Mouse (Mus musculus): ENCODE measurements around the gene Fam172a. TPM values are rescaled to one million over a fixed set of nuclear protein-coding genes. Genes with fewer than 3 reads are reported as not detected.

The Fam172a gene
- total RNA-seq, 2 experiments from 2014 or later, result 19.3 to 40.4 TPM

- no peak for ATAC-seq (ENCODE audit: poor library complexity, severe bottlenecking)
These were observed 476.2 kb downstream of the Fam172a start for GRCm38 (mm10) chr13:78178021-78178420.

DNA sequence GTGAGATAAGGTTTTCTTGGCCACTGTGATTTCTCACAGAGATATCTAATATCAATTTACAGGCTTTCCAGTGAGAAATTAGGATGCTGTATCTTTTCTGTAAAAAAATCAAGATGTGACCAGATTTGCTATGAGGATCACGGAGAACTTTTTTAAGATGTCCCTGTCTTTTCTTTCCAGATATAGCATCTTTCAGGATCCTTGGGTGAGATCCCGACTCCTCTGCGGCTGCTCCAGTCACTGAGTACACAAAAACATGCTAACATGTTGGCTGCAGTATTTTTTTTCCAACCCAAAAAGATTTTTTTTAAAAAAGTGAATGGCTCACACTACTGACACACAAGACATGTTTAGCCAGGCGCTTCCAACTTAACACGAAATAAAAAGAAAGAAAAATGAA lies 476.9 kb downstream of the Fam172a start:
- no peak for ATAC-seq (ENCODE audit: poor library complexity, severe bottlenecking)

GRCm38 (mm10) chr13:78179312-78180097 lies 477.7 kb downstream of the Fam172a start:
- no peak for ATAC-seq (ENCODE audit: poor library complexity, severe bottlenecking)

DNA sequence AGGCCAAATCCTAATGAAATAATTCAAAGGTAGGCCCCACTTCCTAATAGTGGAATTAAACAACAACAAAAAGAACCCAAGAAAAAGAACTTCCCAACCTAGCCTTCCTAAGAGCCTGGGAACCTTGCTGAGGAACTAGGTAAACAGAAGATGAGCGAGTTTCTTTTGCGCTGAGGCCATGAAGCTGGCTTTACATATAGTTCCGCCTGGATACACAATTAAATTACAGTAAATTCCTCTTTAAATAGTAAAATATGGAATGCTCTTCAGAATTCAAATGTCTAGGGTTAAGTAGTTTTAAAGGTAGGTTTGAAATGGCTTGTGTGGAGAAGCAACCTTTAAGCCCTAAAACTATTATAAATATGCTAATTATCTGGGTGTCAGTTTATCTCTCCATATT lies 478.4 kb downstream of the Fam172a start:
- no peak for ATAC-seq (ENCODE audit: poor library complexity, severe bottlenecking)

GRCm38 (mm10) chr13:78181071-78181929 lies 479.5 kb downstream of the Fam172a start:
- ATAC-seq (ENCODE audit: poor library complexity, severe bottlenecking), result no peak

DNA sequence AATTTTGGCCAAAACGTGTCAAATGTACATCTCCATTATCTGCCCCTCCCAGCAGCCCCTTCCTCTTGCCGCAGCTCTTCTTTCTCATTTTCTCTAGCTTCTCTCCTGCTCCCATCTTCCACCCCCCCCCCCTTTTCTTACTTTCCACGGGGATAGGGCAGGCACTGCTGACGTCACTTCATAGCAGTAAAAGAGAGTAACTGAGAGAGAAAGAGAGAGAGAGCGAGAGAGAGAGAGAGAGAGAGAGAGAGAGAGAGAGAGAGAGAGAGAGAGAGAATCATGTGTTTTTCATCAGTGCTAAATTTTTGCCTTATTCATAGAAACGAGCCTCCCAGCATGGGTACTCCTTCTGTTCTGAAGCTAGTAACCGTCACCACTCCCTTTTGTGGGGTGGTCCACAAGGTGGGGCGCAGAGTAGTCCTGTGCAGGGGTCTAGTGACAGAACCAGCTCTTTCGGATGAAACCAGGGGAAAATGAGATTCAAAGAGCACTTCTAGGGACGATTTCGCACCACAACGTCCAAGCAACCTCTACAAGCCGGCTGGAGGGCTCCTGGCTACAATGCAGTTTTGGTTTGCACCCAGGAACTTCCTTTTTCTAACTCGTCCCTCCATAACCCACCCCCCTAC lies 480.2 kb downstream of the Fam172a start:
- ATAC-seq (ENCODE audit: poor library complexity, severe bottlenecking), result no peak

- no peak for ATAC-seq (ENCODE audit: poor library complexity, severe bottlenecking)
These were observed 481.2 kb downstream of the Fam172a start for GRCm38 (mm10) chr13:78183004-78183403.

DNA sequence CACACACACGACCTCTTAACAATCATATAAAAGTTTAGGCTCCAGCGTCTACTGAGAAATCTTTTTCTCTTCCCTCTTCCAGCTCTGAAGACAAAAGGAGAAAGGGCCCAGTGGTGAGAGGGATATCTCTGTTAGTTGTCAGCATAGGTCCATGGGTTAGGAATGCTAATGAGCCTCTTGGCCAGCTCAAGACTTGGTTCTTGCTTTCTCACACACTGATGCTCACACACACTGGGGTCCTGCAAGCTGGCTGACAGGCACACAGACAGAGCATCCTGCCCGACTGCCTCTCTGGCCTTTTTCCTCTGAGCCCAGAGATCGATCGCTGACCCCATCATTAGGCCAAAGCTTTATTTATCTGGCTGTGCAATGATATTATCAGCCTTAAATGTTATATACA lies 482.2 kb downstream of the Fam172a start:
- ATAC-seq (ENCODE audit: poor library complexity, severe bottlenecking), result no peak

GRCm38 (mm10) chr13:78184786-78185466 lies 483.1 kb downstream of the Fam172a start:
- no peak for ATAC-seq (ENCODE audit: poor library complexity, severe bottlenecking)

- ATAC-seq (ENCODE audit: poor library complexity, severe bottlenecking), result no peak
These were observed 484.6 kb downstream of the Fam172a start for GRCm38 (mm10) chr13:78186340-78186946.

DNA sequence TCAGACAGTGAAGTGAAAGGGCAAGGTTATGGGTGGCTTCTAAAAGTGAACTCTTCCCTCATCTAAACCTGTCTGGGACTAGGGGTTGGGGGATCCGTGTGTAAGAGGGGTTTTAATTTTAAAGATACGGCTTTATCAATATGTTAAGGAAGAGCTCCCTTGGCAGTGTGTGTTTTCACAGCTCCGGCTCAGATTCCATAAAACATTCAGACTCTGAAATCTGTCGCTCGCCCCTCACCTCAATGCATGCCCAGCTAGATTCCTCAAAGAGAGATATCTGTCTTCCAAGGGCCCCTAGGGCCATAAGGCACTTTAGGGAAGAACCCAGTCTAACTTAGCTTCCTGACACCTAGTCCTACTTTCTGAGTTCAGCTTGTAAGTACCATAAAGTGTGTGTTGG lies 486.0 kb downstream of the Fam172a start:
- no peak for ATAC-seq (ENCODE audit: poor library complexity, severe bottlenecking)

DNA sequence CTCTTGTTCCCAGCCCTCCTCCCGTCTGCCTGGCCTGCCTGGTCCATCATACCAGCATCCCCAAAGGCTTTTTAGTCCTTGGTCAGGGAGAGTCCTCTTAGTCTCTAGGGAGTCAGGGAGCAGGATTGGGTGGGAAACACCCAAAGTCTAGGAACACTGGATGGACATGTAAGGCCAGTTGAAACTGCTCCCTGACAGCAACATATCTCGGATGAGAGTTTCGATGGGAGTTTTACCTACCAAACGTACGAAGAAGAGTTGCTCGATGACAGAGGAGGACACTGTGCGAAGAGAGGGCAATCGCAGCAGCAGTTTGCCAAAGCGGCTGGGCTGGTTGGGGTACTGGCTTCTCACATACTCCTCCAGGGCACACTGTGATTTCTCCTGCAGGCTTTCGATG lies 487.8 kb downstream of the Fam172a start:
- no peak for ATAC-seq (ENCODE audit: poor library complexity, severe bottlenecking)

- ATAC-seq (ENCODE audit: poor library complexity, severe bottlenecking), result no peak
These were observed 491.4 kb downstream of the Fam172a start for GRCm38 (mm10) chr13:78193211-78193610.

- ATAC-seq (ENCODE audit: poor library complexity, severe bottlenecking), result no peak
These were observed 492.5 kb downstream of the Fam172a start for GRCm38 (mm10) chr13:78194135-78194849.

DNA sequence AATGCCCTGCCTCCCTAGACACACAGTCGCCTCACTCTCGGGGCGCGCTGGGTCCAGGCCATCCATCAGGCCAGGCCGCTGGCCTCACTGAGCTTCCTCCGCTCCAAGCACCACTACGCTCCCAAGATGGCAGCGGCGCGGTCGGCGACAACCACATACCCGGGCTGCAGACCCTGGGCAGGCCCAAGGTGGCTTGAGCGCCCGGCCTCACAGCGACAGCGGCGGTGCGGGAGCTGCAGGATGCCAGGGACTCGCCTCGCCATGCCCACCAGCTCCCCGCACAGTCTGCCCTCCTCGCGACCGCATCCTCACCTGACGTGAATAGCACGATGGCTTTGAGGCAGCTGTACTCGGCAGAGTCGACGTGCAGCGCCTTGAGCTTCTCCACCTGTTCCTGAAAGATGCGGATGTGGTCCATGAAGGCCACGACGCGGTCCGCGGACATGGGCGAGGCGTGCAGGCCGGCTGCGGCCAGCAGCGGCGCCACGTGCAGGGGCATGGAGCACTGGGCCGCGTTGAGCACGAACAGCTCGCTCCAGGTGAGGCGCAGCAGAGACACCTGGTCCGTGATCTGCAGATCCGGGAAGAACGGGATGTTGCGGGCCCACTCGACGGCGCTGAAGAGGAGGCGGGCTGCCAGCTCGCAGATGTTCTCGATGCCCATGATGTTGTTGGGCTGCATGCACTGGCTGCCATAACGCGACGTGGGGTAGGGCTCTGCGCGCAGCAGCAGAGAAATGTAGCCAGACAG lies 493.2 kb downstream of the Fam172a start:
- ATAC-seq (ENCODE audit: poor library complexity, severe bottlenecking), result no peak

- ATAC-seq (ENCODE audit: poor library complexity, severe bottlenecking), result no peak
These were observed 493.8 kb downstream of the Fam172a start for GRCm38 (mm10) chr13:78195601-78196115.

DNA sequence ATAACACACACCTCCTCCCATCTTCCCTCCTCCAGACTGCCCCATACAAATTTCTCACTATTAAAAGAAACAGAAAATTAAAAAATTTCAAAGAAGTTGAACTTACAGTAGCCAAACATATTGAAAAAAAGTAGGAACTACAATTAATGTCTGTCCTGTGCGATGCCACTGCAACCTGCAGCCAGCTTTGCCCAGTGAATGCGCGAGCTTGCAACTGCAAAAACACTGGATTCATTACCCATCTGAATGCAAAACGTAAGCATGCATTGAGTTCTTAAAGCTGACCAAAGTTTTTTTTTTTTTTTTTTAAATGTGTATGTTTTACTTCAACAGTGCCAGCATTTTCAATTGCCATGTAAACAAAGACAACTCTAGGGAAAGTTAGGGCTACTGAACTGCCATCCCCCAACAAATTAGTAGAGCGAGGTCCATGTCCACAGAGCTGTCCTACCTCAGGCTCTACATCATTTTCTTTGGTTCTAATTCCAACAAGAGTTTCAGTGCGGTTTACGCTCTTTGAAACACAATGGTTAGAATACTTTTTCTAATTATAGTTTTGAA lies 494.5 kb downstream of the Fam172a start:
- no peak for ATAC-seq (ENCODE audit: poor library complexity, severe bottlenecking)

DNA sequence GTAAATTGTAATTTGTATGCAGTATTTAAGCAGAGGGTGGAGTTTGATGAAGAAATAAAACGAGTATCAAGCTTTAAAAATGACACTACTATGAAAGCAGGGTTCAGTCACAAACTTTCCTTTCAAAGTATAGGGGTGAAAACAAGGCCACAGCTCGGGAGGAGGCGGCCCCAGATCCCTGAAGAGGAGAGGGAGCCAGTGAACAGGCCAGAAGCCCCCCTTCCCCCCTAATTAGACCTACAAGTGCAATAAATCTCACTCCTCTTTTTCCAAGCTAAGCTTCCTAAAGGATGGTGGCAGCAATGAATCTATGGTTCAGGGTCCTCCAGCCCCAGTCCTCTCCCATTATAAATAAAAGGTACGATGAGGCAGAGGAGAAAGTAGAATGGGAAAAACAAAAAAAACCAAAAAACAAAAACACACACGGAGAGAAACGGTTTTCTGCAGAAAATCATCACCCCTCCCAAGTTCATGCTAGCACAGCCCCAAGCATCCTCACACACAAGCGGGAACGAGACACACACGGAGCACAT lies 495.5 kb downstream of the Fam172a start:
- no peak for ATAC-seq (ENCODE audit: poor library complexity, severe bottlenecking)
